Mouse (Mus musculus) small intestine, adult 2 months (tissue): ENCODE results near the gene Rnf24. TPM values are rescaled to one million over a fixed set of nuclear protein-coding genes. Genes with fewer than 3 reads are reported as not detected.

ENCODE experiments used
- H3K27ac ChIP-seq: fragments of 200-500 bp; 2 replicates; pipeline ENCODE4 v1.5.1; 2012; ENCODE audit warnings: low read depth, low read length, control low read depth, inconsistent platforms; ENCODE audit not compliant: insufficient read depth
- H3K27me3 ChIP-seq: fragments of 200-500 bp; 2 replicates; pipeline ENCODE4 v1.6.1; 2012; ENCODE audit warnings: mild to moderate bottlenecking, moderate library complexity, low read length, inconsistent platforms; ENCODE audit not compliant: control insufficient read depth, insufficient read depth
- H3K36me3 ChIP-seq: fragments of 200-500 bp; 2 replicates; pipeline ENCODE4 v1.6.1; 2012; ENCODE audit warnings: mild to moderate bottlenecking, low read length, control low read depth, inconsistent platforms; ENCODE audit not compliant: control insufficient read depth, insufficient read depth
- H3K4me1 ChIP-seq: fragments of 200-500 bp; 2 replicates; pipeline ENCODE4 v1.6.1; 2012; ENCODE audit warnings: low read length, inconsistent platforms, mixed read lengths; ENCODE audit not compliant: control insufficient read depth, insufficient read depth, insufficient read length
- H3K4me3 ChIP-seq: fragments of 200-500 bp; 2 replicates; pipeline ENCODE4 v1.5.1; 2012; ENCODE audit warnings: low read depth, mild to moderate bottlenecking, control low read depth, inconsistent platforms, low read length, moderate library complexity
- CTCF ChIP-seq: fragments of 200-500 bp; IDR thresholded peaks from 2 replicates; pipeline ENCODE4 v1.5.1; 2012; ENCODE audit warnings: low read depth, mild to moderate bottlenecking, control low read depth, inconsistent platforms, low read length, moderate library complexity, mixed read lengths; ENCODE audit not compliant: insufficient replicate concordance, insufficient read length; ENCODE audit errors: extremely low read depth
- POLR2A ChIP-seq: fragments of 200-500 bp; IDR thresholded peaks from 2 replicates; pipeline ENCODE4 v1.6.1; 2012; ENCODE audit warnings: low read depth, mild to moderate bottlenecking, control low read depth, inconsistent platforms, low read length, moderate library complexity
- WGBS: fragments of 180-500 bp; shearing (Covaris S2); methylation state at CpG from one replicate; pipeline ENCODE4 v1.1.7; 2018; 5-methylcytosine and 5-hydroxymethylcytosine counted together
- polyA plus RNA-seq: library from polyadenylated mRNA; depleted of rRNA; stranded (reverse); fragments of >200 nt; gene quantifications from 2 replicates; pipeline ENCODE4 v1.2.3, GENCODE M21; 2012; rRNA removed

The Rnf24 gene
- 1.0 and 3.9 TPM in 2 replicates for polyA plus RNA-seq

- Histone ChIP-seq H3K36me3 (no peaks in the 10 kb centered on the region), H3K27ac (peak within 1 kb of the TSS; percentile 59), H3K27me3 (no peaks in the 10 kb centered on the region), H3K4me1 (no peaks in the 10 kb centered on the region), H3K4me3 (peak within 1 kb of the TSS; percentile 85)
- WGBS = under 1% methylated on average over 54 of the region's 54 CpGs
- no peak for TF ChIP-seq CTCF
- TF ChIP-seq POLR2A = peak; percentile 81
Observed at GRCm38 (mm10) chr2:131352747-131353563, at the start of gene Rnf24. Gene Rnf24, minus strand, starts transcription at chr2:131352892.

GRCm38 (mm10) chr2:131401794-131402495 is 49.3 kb upstream of the Rnf24 start:
- Histone ChIP-seq H3K27ac (no peak overlapping the region), H3K27me3 (no peaks in the 10 kb centered on the region), H3K36me3 (no peaks in the 10 kb centered on the region), H3K4me1 (peaks cover 31% of the 10 kb centered on the region), H3K4me3 (no peak overlapping the region)
- WGBS = 55% methylated on average over 8 of the region's 8 CpGs
- TF ChIP-seq CTCF (no peak), POLR2A (no peak)

GRCm38 (mm10) chr2:131400846-131401245 is 48.2 kb upstream of the Rnf24 start:
- Histone ChIP-seq H3K4me1 (peaks cover 27% of the 10 kb centered on the region; the same call in 1 of the 2 replicates), H3K27ac (no peak overlapping the region), H3K27me3 (no peaks in the 10 kb centered on the region), H3K36me3 (no peaks in the 10 kb centered on the region), H3K4me3 (no peak overlapping the region)
- WGBS = 77% methylated on average over 2 of the region's 2 CpGs
- TF ChIP-seq CTCF = no peak
- TF ChIP-seq POLR2A = no peak

- H3K27me3 ChIP-seq = no peaks in the 10 kb centered on the region
- TF ChIP-seq CTCF = no peak
- TF ChIP-seq POLR2A = no peak
- WGBS = 51% methylated on average over 5 of the region's 5 CpGs
- no peaks in the 10 kb centered on the region for H3K36me3 ChIP-seq
- peaks cover 5% of the 10 kb centered on the region; the same call in 1 of the 2 replicates for H3K4me1 ChIP-seq
- H3K27ac ChIP-seq = no peak overlapping the region
- no peak overlapping the region for H3K4me3 ChIP-seq
Observed at GRCm38 (mm10) chr2:131397323-131397848, 44.7 kb upstream of the Rnf24 start.

GRCm38 (mm10) chr2:131386350-131386962 is 33.8 kb upstream of the Rnf24 start:
- Histone ChIP-seq H3K27me3 (no peaks in the 10 kb centered on the region), H3K36me3 (no peaks in the 10 kb centered on the region), H3K27ac (peak overlapping the region; percentile 25; the same call in 1 of the 2 replicates), H3K4me1 (peaks cover 4% of the 10 kb centered on the region; the same call in 1 of the 2 replicates), H3K4me3 (no peak overlapping the region)
- 61% methylated on average over 10 of the region's 10 CpGs for WGBS
- TF ChIP-seq POLR2A = no peak
- TF ChIP-seq CTCF = no peak

GRCm38 (mm10) chr2:131385176-131385575 is 32.5 kb upstream of the Rnf24 start:
- TF ChIP-seq CTCF = no peak
- no peak for TF ChIP-seq POLR2A
- no peak overlapping the region for H3K4me3 ChIP-seq
- H3K27ac ChIP-seq = no peak overlapping the region
- H3K36me3 ChIP-seq = no peaks in the 10 kb centered on the region
- 78% methylated on average over 4 of the region's 4 CpGs for WGBS
- no peaks in the 10 kb centered on the region for H3K27me3 ChIP-seq
- H3K4me1 ChIP-seq = peaks cover 4% of the 10 kb centered on the region; the same call in 1 of the 2 replicates

- Histone ChIP-seq H3K27ac (no peak overlapping the region), H3K4me1 (no peaks in the 10 kb centered on the region), H3K27me3 (no peaks in the 10 kb centered on the region), H3K36me3 (no peaks in the 10 kb centered on the region), H3K4me3 (no peak overlapping the region)
- 67% methylated on average over 3 of the region's 3 CpGs for WGBS
- TF ChIP-seq POLR2A = no peak
- TF ChIP-seq CTCF = no peak
Observed at GRCm38 (mm10) chr2:131379541-131379940, 26.8 kb upstream of the Rnf24 start.
